Mouse (Mus musculus) layer of hippocampus, postnatal 36 days (tissue): Measurements from ENCODE around the gene Top3a. TPM values are rescaled to one million over a fixed set of nuclear protein-coding genes. Genes with fewer than 3 reads are reported as not detected.

Experiments used
- DNase-seq, 2 experiments: peaks; one replicate each; pipeline ENCODE4 v3.0.0; 2022
- total RNA-seq, 2 experiments: library from RNA; stranded (reverse); gene quantifications; 2 replicates each; pipeline ENCODE4 v1.2.3; 2021

Gene Top3a
- total RNA-seq, 2 experiments from 2014 or later = 5.1 to 5.3 TPM

- DNase-seq = no peak
Observed at GRCm38 (mm10) chr11:60774841-60775240, 2.3 kb downstream of the Top3a start.

GRCm38 (mm10) chr11:60774158-60774689 is 2.9 kb downstream of the Top3a start:
- no peak for DNase-seq

GRCm38 (mm10) chr11:60772161-60772560 is 5.0 kb downstream of the Top3a start:
- DNase-seq = no peak

GRCm38 (mm10) chr11:60770776-60771175 is 6.4 kb downstream of the Top3a start:
- DNase-seq = no peak

GRCm38 (mm10) chr11:60769322-60769721 is 7.8 kb downstream of the Top3a start:
- no peak for DNase-seq

- no peak for DNase-seq
Observed at GRCm38 (mm10) chr11:60766969-60767368, 10.2 kb downstream of the Top3a start.

GRCm38 (mm10) chr11:60761681-60762080 is 15.5 kb downstream of the Top3a start:
- no peak for DNase-seq

- DNase-seq = no peak
Observed at GRCm38 (mm10) chr11:60755570-60755969, 21.6 kb downstream of the Top3a start.

GRCm38 (mm10) chr11:60740321-60740720 is 36.8 kb downstream of the Top3a start:
- DNase-seq = no peak

- DNase-seq = no peak
Observed at GRCm38 (mm10) chr11:60737450-60737849, 39.7 kb downstream of the Top3a start.

- DNase-seq = no peak
Observed at GRCm38 (mm10) chr11:60736491-60736890, 40.7 kb downstream of the Top3a start.

- DNase-seq = no peak
Observed at GRCm38 (mm10) chr11:60735191-60735590, 42.0 kb downstream of the Top3a start.

GRCm38 (mm10) chr11:60734206-60734605 is 43.0 kb downstream of the Top3a start:
- no peak for DNase-seq

GRCm38 (mm10) chr11:60731251-60731650 is 45.9 kb downstream of the Top3a start:
- DNase-seq = no peak

GRCm38 (mm10) chr11:60730169-60730568 is 47.0 kb downstream of the Top3a start:
- DNase-seq = no peak

GRCm38 (mm10) chr11:60729217-60729641 is 47.9 kb downstream of the Top3a start:
- DNase-seq = no peak

- peak; percentile 93 to 94 for DNase-seq
Observed at GRCm38 (mm10) chr11:60728260-60728761, 48.9 kb downstream of the Top3a start, which contains the start of gene Mief2. TSS of gene Mief2 (plus strand) at chr11:60728398.

GRCm38 (mm10) chr11:60727392-60728140 is 49.6 kb downstream of the Top3a start:
- no peak for DNase-seq

- peak; percentile 74 to 75 for DNase-seq
Observed at GRCm38 (mm10) chr11:60726601-60727391, 50.4 kb downstream of the Top3a start, which contains the start of gene Flii. TSS of gene Flii (minus strand) at chr11:60727263.

GRCm38 (mm10) chr11:60719263-60719662 is 57.9 kb downstream of the Top3a start:
- no peak for DNase-seq

GRCm38 (mm10) chr11:60715833-60716232 is 61.3 kb downstream of the Top3a start:
- DNase-seq = no peak

- DNase-seq = no peak
Observed at GRCm38 (mm10) chr11:60712639-60713255, 64.4 kb downstream of the Top3a start.

- DNase-seq = no peak
Observed at GRCm38 (mm10) chr11:60712040-60712439, 65.1 kb downstream of the Top3a start.
